Mouse (Mus musculus) liver, adult 2 months (tissue): Measurements from ENCODE around the gene Brd2.

Source experiments
- CTCF ChIP-seq: fragments of 200-500 bp; IDR thresholded peaks from 2 replicates; pipeline ENCODE4 v1.5.1; 2011; ENCODE audit warnings: low read depth, low read length, control low read depth
- POLR2A ChIP-seq: fragments of 200-500 bp; IDR thresholded peaks from 2 replicates; pipeline ENCODE4 v1.6.1; 2011; ENCODE audit warnings: low read length, control low read depth; ENCODE audit not compliant: insufficient read depth; ENCODE audit errors: extremely low read depth

DNA sequence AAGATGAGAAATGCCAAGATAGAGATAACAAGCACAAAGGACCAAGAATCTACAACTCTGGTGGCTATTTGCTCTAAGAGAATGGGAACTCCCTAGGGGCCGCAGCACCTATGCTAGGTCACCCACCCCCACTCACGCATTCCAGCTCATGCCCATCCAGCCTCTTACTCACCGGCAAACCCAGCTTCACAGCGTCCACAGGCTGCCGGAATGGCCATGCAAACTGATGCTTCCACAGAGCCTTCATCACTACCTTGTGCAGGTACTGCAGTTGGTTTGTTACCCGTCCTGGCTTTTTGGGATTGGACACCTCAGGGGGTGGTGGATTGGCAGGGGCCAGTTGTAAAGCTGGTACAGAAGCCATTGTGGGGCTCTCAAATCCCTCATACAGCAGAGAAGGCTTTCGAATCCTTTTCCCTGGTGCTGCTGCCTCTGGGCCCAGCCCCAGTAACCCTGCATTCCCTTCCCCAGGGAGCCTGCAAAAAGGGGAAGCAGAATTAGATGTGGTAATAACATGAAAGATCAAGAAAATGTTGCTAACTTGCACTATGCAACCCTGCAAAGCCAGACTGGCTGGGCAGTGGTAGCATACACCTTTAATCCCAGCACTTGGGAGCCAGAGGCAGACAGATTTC is 5.6 kb downstream of the Brd2 start:
- no peak for TF ChIP-seq POLR2A
- no peak for TF ChIP-seq CTCF
